Mouse (Mus musculus) adrenal gland, postnatal 25 days (tissue): Measurements from ENCODE around the gene Clec1b. TPM values are rescaled to one million over a fixed set of nuclear protein-coding genes. Genes with fewer than 3 reads are reported as not detected.

Source experiments
- DNase-seq: peaks from one replicate; pipeline ENCODE4 v3.0.0; 2021; ENCODE audit warnings: mixed read lengths
- total RNA-seq: library from RNA; stranded (reverse); gene quantifications from 2 replicates; pipeline ENCODE4 v1.2.3, GENCODE M21; 2021

The Clec1b gene
- total RNA-seq, 1 experiment from 2014 or later = 0.39 TPM

DNA sequence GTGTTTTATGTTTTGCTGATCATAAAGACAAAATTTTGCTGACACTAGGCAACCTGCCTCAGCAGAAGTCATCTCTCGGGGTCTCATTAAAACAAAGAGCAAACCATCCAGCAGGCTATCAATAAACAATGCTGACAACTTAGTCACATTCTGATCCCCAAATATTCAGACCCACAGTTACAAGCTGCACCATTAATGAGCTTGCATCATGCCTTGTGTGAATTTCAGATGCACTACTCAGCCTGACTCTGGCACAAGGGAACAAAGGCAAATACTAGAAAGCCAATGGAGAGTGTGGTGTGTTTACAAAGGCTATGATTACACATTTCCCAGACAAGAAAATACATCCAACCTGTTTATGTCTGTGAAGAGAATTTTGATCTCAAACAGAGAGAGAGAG, 17.1 kb downstream of the Clec1b start:
- no peak for DNase-seq

DNA sequence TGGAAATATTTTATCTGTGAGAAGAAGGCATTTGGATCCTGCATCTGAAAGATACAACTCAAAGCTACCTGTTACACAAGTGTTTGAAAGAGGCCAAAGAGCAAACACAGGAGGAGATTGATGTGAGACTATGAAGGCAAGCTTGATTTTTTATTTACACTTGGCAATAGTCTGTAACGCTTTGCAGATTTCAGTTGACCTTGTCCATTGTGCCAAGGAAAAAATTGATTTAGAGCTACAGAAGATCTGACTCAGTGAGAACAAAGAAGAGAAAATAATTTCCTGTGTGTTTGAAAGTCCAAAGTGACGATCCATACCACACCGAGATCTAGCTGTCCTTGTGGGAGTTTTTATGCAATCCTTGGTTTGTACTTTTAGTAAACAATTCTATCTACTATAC, 25.2 kb downstream of the Clec1b start:
- DNase-seq = no peak

GRCm38 (mm10) chr6:129423040-129423733, 26.1 kb downstream of the Clec1b start:
- peak; percentile 12 for DNase-seq

DNA sequence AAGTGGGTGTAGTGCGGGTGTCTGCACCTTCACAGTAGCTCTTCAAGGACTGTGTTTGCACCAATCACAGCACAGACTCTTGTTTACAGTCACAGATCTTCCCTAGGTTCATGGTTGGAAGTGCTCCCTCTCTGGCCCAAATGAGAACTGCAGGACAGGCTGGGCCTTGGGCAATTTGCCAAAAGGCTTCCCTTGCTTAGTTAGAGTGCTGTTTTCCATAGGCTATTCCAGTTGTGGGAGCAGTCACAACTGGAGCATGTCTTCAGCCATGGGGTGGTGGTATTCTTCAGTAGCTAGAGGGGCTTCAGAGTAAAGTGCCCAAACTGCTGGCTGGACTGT, 26.6 kb downstream of the Clec1b start:
- peak; percentile 75 for DNase-seq

DNA sequence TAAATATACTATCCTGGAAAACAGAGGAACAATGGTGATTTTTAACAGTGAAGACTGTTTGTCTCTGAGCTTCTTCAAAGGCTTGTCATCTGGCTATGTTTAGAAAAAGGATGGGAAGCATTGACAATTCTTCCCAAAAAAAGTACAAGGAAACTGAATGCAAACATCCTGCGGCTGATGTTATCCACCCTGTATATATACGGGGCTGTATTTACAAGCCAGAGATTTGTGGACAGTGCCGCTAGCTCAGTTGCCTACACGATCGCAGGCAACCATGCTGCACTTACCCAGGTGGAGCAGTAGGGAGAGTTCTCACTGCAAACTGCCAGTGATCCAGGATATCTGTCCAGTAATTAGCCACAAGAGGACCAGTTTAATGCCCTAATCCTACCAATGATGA, 28.1 kb downstream of the Clec1b start:
- DNase-seq = no peak

- DNase-seq = no peak
Observed at GRCm38 (mm10) chr6:129425812-129426211, 28.7 kb downstream of the Clec1b start.

DNA sequence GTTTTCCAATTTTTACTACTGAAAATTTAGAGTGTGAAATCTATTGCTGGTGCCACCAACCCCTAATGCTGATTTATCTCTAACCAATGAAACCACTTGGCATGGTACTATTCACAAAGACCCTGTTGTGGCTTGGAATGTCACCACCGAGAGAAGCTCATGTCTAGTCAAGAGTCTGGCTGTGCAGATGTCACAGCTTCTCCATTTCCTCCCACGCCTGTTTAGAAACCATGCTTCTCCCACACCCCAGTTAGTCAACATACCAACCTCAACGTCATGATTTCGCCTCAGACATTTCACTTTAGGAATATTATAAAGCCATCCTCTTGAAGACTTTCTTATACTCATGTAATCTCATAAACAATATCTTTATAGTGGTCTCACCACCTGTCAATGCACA, 30.2 kb downstream of the Clec1b start:
- no peak for DNase-seq

DNA sequence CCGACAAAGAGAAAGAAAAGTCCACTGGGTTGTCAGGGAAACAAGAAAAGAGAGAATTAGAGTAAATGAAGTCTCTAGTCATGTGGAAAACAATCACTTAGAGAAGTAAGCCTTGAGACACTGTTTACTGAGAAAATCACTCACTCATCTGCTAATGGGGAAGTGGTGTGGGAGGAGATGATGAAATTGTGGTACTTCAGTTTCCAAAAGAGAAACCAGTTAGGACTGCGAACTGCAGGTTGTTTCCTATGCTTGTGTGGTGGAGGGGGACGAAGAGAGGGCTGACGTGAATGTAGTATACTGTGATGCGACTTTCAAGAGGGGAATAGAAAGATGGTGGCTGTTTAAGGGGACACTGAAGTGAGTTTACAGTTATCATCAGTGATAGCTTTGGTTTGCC, 37.1 kb downstream of the Clec1b start:
- DNase-seq = no peak

- DNase-seq = no peak
Observed at GRCm38 (mm10) chr6:129436025-129436424, 38.9 kb downstream of the Clec1b start.

DNA sequence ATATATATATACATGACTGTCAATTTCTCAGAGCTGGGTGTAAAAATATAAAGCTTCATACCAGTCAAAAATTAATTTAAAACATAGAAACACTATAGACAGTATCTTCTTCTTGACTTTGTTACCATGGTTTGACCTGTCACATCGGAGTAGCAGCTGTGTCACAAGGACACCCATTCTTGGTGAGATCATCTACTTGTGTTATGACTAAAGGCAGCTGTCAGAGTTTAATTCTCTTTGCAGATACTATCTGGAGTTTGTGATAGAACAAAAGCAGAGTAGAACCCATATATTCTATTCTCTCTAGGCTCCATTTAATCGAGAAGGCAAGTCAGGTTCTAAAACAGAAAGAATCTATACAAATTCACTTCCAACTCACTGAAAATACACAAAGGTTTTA, 40.9 kb downstream of the Clec1b start:
- no peak for DNase-seq

DNA sequence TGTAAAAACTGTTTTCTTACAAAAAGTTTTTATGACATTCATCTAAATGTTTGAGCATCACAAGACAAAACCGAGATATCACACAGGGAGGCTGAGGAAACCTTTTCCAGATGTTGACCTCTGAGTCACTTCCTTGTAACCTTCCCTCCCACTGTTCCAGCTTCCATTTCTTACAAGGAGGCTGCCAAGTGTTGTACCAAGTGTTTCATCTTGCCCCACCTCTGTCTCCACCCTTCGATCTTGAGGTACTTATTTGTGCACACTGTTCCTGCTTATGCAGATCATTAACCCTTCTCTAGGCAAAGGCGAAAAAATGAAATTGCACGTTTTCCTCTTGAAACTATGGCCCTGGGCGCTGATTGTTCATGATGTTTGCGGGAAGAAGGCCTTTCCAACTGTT, 52.6 kb downstream of the Clec1b start:
- DNase-seq = no peak

GRCm38 (mm10) chr6:129451411-129452039, 54.4 kb downstream of the Clec1b start, which contains the start of gene Clec1a:
TSS of gene Clec1a (minus strand) at chr6:129452000.
- DNase-seq = peak; percentile 6

Other genes with a start within 250 kb of the Clec1b start
- gene Clec2d, start 216.7 kb upstream of the Clec1b start, total RNA-seq = 42.2 and 43.0 TPM in 2 replicates
- 0.15 TPM in 1 of 2 replicates, not detected in the other for gene Cd69, start 121.9 kb upstream of the Clec1b start, total RNA-seq
- not detected in 2 replicates for gene 4922502D21Rik, start 65.5 kb upstream of the Clec1b start, total RNA-seq
- gene Clec12a, start 54.6 kb upstream of the Clec1b start, total RNA-seq = 0.46 and 0.90 TPM in 2 replicates
- gene Clec12b, start 11.4 kb upstream of the Clec1b start, total RNA-seq = not detected in 2 replicates
- 0.30 TPM in 1 of 2 replicates, not detected in the other for gene Clec9a, start 11.6 kb downstream of the Clec1b start, total RNA-seq
- 4.8 and 6.5 TPM in 2 replicates for gene Clec1a, start 54.7 kb downstream of the Clec1b start, total RNA-seq
- 0.24 TPM in 1 of 2 replicates, not detected in the other for gene Olr1, start 109.9 kb downstream of the Clec1b start, total RNA-seq
- gene Tmem52b, start 115.3 kb downstream of the Clec1b start, total RNA-seq = not detected in 2 replicates
- gene Gabarapl1, start 135.9 kb downstream of the Clec1b start, total RNA-seq = 251 and 260 TPM in 2 replicates
- gene Klre1, start 180.6 kb downstream of the Clec1b start, total RNA-seq = not detected in 2 replicates
- gene Klrd1, start 194.5 kb downstream of the Clec1b start, total RNA-seq = not detected in 2 replicates
- gene Klrk1, start 226.6 kb downstream of the Clec1b start, total RNA-seq = not detected in 2 replicates
- gene Klrc3, start 246.0 kb downstream of the Clec1b start, total RNA-seq = not detected in 2 replicates